Mouse (Mus musculus): Measurements from ENCODE around the gene Pdzd2. TPM values are rescaled to one million over a fixed set of nuclear protein-coding genes. Genes with fewer than 3 reads are reported as not detected.

Gene Pdzd2
- polyA plus RNA-seq, 1 experiment from 2014 or later, result 114 TPM

GRCm38 (mm10) chr15:12617220-12617619, 122.5 kb downstream of the Pdzd2 start:
- 0 out of 2 replicates have a peak, but pooled peaks cover 6% of the 10 kb centered on the region for H3K4me1 ChIP-seq (ENCODE audit: insufficient read depth, low read depth, low read length)
- DNase-seq (ENCODE audit: low spot score), result peak; percentile 42
- no peak for TF ChIP-seq EP300 (IDR thresholded peaks at IDR 0.05)
- no peak for TF ChIP-seq CTCF (IDR thresholded peaks at IDR 0.05)
- no peaks in the 10 kb centered on the region for H3K27me3 ChIP-seq (replicated peaks; ENCODE audit: insufficient read depth, low read length)
- no peak overlapping the region for H3K27ac ChIP-seq (ENCODE audit: low read length)
- no peaks in the 10 kb centered on the region for H3K9me3 ChIP-seq (ENCODE audit: low read length)
- 29% methylated on average over 8 of the region's 8 CpGs for WGBS
- no peak overlapping the region for H3K4me3 ChIP-seq (ENCODE audit: low read depth, low read length)
- no peak overlapping the region for H3K9ac ChIP-seq (replicated peaks; ENCODE audit: low read depth)
- no peaks in the 10 kb centered on the region for H3K36me3 ChIP-seq (ENCODE audit: insufficient read depth, low read length)
- ATAC-seq, result 0 out of 2 replicates have a peak, but pooled peaks have one; percentile 13
- H3K4me2 ChIP-seq (replicated peaks; ENCODE audit: low read depth, low read length), result 0 out of 2 replicates have a peak overlapping the region, but pooled peaks have one; percentile 11

GRCm38 (mm10) chr15:12614944-12615878, 124.5 kb downstream of the Pdzd2 start:
- peak; percentile 71 for DNase-seq (ENCODE audit: low spot score)

DNA sequence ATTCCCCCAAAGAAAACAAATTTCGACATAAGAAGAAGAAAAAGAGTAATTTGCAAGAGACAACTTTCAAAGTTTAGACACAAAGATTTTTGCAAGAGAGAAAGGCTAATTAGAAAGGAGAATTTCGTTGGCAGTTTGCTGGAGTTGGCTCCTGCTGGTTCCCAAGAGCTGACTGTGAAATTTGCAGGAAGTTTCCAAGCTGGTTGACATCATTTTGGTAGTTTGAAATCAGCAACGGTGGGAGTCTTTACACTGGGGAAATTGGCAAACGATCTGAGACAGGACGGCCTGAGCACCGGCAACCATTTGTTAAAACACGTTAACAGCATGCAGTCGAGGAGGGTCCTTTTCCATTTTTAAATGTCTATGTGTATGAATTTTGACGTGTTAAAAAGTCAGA, 125.7 kb downstream of the Pdzd2 start:
- no peak for TF ChIP-seq CTCF (IDR thresholded peaks at IDR 0.05)
- no peak for TF ChIP-seq EP300 (IDR thresholded peaks at IDR 0.05)
- 41% methylated on average over 9 of the region's 9 CpGs for WGBS
- H3K9me3 ChIP-seq (ENCODE audit: low read length), result no peaks in the 10 kb centered on the region
- no peak overlapping the region for H3K4me2 ChIP-seq (replicated peaks; ENCODE audit: low read depth, low read length)
- ATAC-seq, result no peak
- no peak overlapping the region for H3K27ac ChIP-seq (ENCODE audit: low read length)
- H3K27me3 ChIP-seq (replicated peaks; ENCODE audit: insufficient read depth, low read length), result no peaks in the 10 kb centered on the region
- DNase-seq (ENCODE audit: low spot score), result peak; percentile 34
- H3K36me3 ChIP-seq (ENCODE audit: insufficient read depth, low read length), result no peaks in the 10 kb centered on the region
- 0 out of 2 replicates have a peak, but pooled peaks cover 3% of the 10 kb centered on the region for H3K4me1 ChIP-seq (ENCODE audit: insufficient read depth, low read depth, low read length)
- no peak overlapping the region for H3K4me3 ChIP-seq (ENCODE audit: low read depth, low read length)
- H3K9ac ChIP-seq (replicated peaks; ENCODE audit: low read depth), result no peak overlapping the region

More at GRCm38 (mm10) chr15:12614944-12615878, 124.5 kb downstream of the Pdzd2 start:
- H3K27ac ChIP-seq (ENCODE audit: low read length), result no peak overlapping the region
- TF ChIP-seq EP300 (IDR thresholded peaks at IDR 0.05) (no peak), CTCF (IDR thresholded peaks at IDR 0.05) (no peak)
- no peak overlapping the region for H3K4me3 ChIP-seq (ENCODE audit: low read depth, low read length)
- WGBS, result 37% methylated on average over 20 of the region's 20 CpGs
- H3K27me3 ChIP-seq (replicated peaks; ENCODE audit: insufficient read depth, low read length), result no peaks in the 10 kb centered on the region
- H3K4me2 ChIP-seq (replicated peaks; ENCODE audit: low read depth, low read length), result no peak overlapping the region
- ATAC-seq, result peak; percentile 75
- H3K9ac ChIP-seq (replicated peaks; ENCODE audit: low read depth), result no peak overlapping the region
- no peaks in the 10 kb centered on the region for H3K36me3 ChIP-seq (ENCODE audit: insufficient read depth, low read length)
- 0 out of 2 replicates have a peak, but pooled peaks cover 6% of the 10 kb centered on the region for H3K4me1 ChIP-seq (ENCODE audit: insufficient read depth, low read depth, low read length)
- no peaks in the 10 kb centered on the region for H3K9me3 ChIP-seq (ENCODE audit: low read length)

GRCm38 (mm10) chr15:12612944-12613675, 126.6 kb downstream of the Pdzd2 start:
- 0 out of 2 replicates have a peak, but pooled peaks cover 3% of the 10 kb centered on the region for H3K4me1 ChIP-seq (ENCODE audit: insufficient read depth, low read depth, low read length)
- no peaks in the 10 kb centered on the region for H3K9me3 ChIP-seq (ENCODE audit: low read length)
- TF ChIP-seq CTCF (IDR thresholded peaks at IDR 0.05), result no peak
- no peak for TF ChIP-seq EP300 (IDR thresholded peaks at IDR 0.05)
- H3K36me3 ChIP-seq (ENCODE audit: insufficient read depth, low read length), result no peaks in the 10 kb centered on the region
- H3K9ac ChIP-seq (replicated peaks; ENCODE audit: low read depth), result no peak overlapping the region
- DNase-seq (ENCODE audit: low spot score), result no peak
- ATAC-seq, result no peak
- H3K27me3 ChIP-seq (replicated peaks; ENCODE audit: insufficient read depth, low read length), result no peaks in the 10 kb centered on the region
- WGBS, result 67% methylated on average over 7 of the region's 7 CpGs
- no peak overlapping the region for H3K27ac ChIP-seq (ENCODE audit: low read length)
- no peak overlapping the region for H3K4me2 ChIP-seq (replicated peaks; ENCODE audit: low read depth, low read length)
- no peak overlapping the region for H3K4me3 ChIP-seq (ENCODE audit: low read depth, low read length)

DNA sequence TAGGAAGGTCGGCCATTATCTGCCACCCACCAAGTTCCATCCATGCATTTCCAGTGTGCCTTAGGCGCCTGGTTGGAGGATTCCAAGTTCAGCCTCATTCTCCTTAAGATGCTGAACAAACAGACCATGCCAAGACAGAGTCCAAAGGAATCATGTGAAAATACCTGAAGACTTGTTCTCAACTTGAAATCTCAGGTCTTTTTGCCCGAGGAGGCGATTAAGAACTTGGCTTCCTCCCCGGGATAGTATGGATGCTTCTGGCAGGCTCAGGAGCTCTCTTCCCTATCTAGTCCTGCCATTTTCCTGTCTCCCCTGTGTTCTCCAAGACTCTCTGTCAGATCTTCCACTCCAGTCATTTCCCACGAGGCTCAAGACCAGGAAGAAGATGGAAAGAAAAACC, 131.6 kb downstream of the Pdzd2 start:
- Histone ChIP-seq H3K4me2 (replicated peaks; ENCODE audit: low read depth, low read length) (no peak overlapping the region), H3K9me3 (ENCODE audit: low read length) (no peaks in the 10 kb centered on the region), H3K27me3 (replicated peaks; ENCODE audit: insufficient read depth, low read length) (no peaks in the 10 kb centered on the region), H3K9ac (replicated peaks; ENCODE audit: low read depth) (no peak overlapping the region), H3K4me1 (ENCODE audit: insufficient read depth, low read depth, low read length) (peaks cover 3% of the 10 kb centered on the region; the same call in 1 of the 2 replicates), H3K4me3 (ENCODE audit: low read depth, low read length) (no peak overlapping the region), H3K27ac (ENCODE audit: low read length) (no peak overlapping the region), H3K36me3 (ENCODE audit: insufficient read depth, low read length) (no peaks in the 10 kb centered on the region)
- no peak for ATAC-seq
- TF ChIP-seq EP300 (IDR thresholded peaks at IDR 0.05) (no peak), CTCF (IDR thresholded peaks at IDR 0.05) (no peak)
- WGBS, result 85% methylated on average over 6 of the region's 6 CpGs
- no peak for DNase-seq (ENCODE audit: low spot score)

- no peak for DNase-seq (ENCODE audit: low spot score)
- H3K4me2 ChIP-seq (replicated peaks; ENCODE audit: low read depth, low read length), result no peak overlapping the region
- H3K36me3 ChIP-seq (ENCODE audit: insufficient read depth, low read length), result no peaks in the 10 kb centered on the region
- H3K27me3 ChIP-seq (replicated peaks; ENCODE audit: insufficient read depth, low read length), result no peaks in the 10 kb centered on the region
- no peak overlapping the region for H3K9ac ChIP-seq (replicated peaks; ENCODE audit: low read depth)
- no peak for ATAC-seq
- no peak for TF ChIP-seq EP300 (IDR thresholded peaks at IDR 0.05)
- no peak for TF ChIP-seq CTCF (IDR thresholded peaks at IDR 0.05)
- WGBS, result 75% methylated on average over 9 of the region's 9 CpGs
- H3K9me3 ChIP-seq (ENCODE audit: low read length), result no peaks in the 10 kb centered on the region
- H3K4me1 ChIP-seq (ENCODE audit: insufficient read depth, low read depth, low read length), result peaks cover 3% of the 10 kb centered on the region; the same call in 1 of the 2 replicates
- no peak overlapping the region for H3K4me3 ChIP-seq (ENCODE audit: low read depth, low read length)
- no peak overlapping the region for H3K27ac ChIP-seq (ENCODE audit: low read length)
These were observed 133.4 kb downstream of the Pdzd2 start for GRCm38 (mm10) chr15:12606306-12606705.
